1 mouse cellular context compared by ENCODE assay signal in genomic region chr9:57637272-57637671, GRCm38 (mm10).
TF ChIP-seq lines count a peak whose summit lies in the region.

No protein-coding gene starts in this region.

TF ChIP-seq in myocyte, 11 proteins besides CTCF, POLR2A, EP300 and RAD21 (continued from another document):
- TF ChIP-seq MYOD1 (IDR thresholded peaks at IDR 0.05; ENCODE audit: control insufficient read depth in 1 of 3, insufficient read length in 2 of 3, low read depth in 2 of 3) (no peak), USF1 (IDR thresholded peaks at IDR 0.05; ENCODE audit: low read depth) (no peak), TCF3 (IDR thresholded peaks at IDR 0.05; ENCODE audit: insufficient read length, low read depth) (no peak)
